ENCODE assay signal across 8 mouse cellular contexts in the genomic region with DNA sequence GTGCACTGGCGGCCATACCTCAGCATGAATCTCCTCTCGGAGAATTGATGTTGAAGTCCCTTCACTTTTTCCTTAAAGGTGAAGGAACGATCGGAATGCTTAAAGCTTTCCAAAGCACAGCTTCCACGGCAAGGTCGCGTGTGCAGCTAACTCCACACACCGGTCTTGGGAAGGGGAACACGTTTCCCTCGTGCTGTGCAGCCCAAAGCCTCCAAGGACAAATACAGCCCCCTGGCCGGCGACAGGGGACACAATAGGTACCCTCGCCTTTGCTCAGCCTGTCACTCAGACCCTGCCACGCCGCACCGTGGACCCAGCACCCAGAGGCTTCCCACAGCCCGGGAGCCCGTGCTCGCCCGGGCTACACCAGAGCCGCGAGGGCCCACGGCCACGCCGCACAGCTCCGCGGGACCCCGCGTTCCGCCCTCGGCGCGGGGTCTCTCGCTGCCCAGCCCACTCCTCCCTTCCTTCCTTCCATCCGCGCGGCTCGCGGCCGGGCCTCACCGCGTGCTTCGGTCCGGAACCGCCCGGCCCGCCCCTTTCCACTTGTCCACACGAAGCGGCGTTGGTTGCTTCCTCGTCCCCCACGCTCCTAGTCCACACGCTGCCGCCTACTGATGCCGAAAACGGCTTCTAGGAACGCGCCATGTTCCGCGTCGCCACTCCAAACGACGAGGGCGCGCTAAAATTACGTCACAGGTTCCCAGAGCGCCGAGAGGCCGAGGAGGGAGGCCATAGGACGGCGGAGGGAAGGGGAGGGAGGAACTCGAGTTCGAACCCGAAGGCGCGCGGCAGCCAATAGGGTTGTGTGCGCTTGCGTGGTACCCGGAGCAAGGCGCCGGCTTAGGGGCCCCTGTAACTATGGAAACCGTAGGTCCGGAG. TPM values are rescaled to one million over a fixed set of nuclear protein-coding genes. Genes with fewer than 3 reads are reported as not detected.
DNase-seq lines count a peak whose midpoint lies in the region; ATAC-seq and TF ChIP-seq lines count a peak whose summit lies in the region.

A gene (minus strand): TSS at position 703 of the 882 bp plus-strand sequence.

- H3K4me3 ChIP-seq in MEL (ENCODE audit: control insufficient read depth in 1 of 2, insufficient read depth in 1 of 2, low read depth in 2 of 2, low read length in 2 of 2) = peak within 1 kb of the TSS; percentile 79 to 81
- H3K4me3 ChIP-seq in cerebellum, adult 2 months (replicated peaks; ENCODE audit: insufficient read depth, low read depth, low read length) = peak within 1 kb of the TSS; percentile 69
- peak within 1 kb of the TSS; percentile 73 for H3K4me3 ChIP-seq in forebrain, postnatal 0 days (ENCODE audit: low read depth, low read length)
- H3K4me3 ChIP-seq in lung, embryonic 15.5 days = peak within 1 kb of the TSS; percentile 96

- no peak for TF ChIP-seq CTCF in MEL (IDR thresholded peaks at IDR 0.05 in 2 of 3, conservative IDR thresholded peaks at IDR 0.05 in 1 of 3; ENCODE audit: control insufficient read depth in 1 of 3, insufficient read depth in 1 of 3, low read depth in 2 of 3, low read length in 3 of 3, poor library complexity in 1 of 3, severe bottlenecking in 1 of 3)
- no peak for TF ChIP-seq CTCF in cerebellum, adult 2 months (IDR thresholded peaks at IDR 0.05; ENCODE audit: borderline replicate concordance, insufficient read depth, low read depth, low read length)
- no peak for TF ChIP-seq CTCF in forebrain, postnatal 0 days (IDR thresholded peaks at IDR 0.05; ENCODE audit: low read depth)

- H3K27ac ChIP-seq in MEL (ENCODE audit: control insufficient read depth, low read depth, low read length) = peak within 1 kb of the TSS; percentile 12; the same call in 1 of the 2 replicates
- no peak within 1 kb of the TSS for H3K27ac ChIP-seq in cerebellum, adult 2 months (ENCODE audit: insufficient read depth, low read length)
- peak within 1 kb of the TSS; percentile 79 for H3K27ac ChIP-seq in forebrain, postnatal 0 days (ENCODE audit: low read depth, low read length)
- peak within 1 kb of the TSS; percentile 81 for H3K27ac ChIP-seq in lung, embryonic 15.5 days

- peak within 1 kb of the TSS; percentile 82 for H3K4me2 ChIP-seq in forebrain, postnatal 0 days (ENCODE audit: low read depth)
- H3K4me2 ChIP-seq in lung, embryonic 15.5 days = peak within 1 kb of the TSS; percentile 58

- TF ChIP-seq RAD21 in MEL (IDR thresholded peaks at IDR 0.05; ENCODE audit: low read depth, low read length) = no peak

- no peaks in the 10 kb centered on the region for H3K9me3 ChIP-seq in MEL (replicated peaks; ENCODE audit: insufficient read depth, low read length)
- no peaks in the 10 kb centered on the region for H3K9me3 ChIP-seq in forebrain, postnatal 0 days (ENCODE audit: low read length)
- no peaks in the 10 kb centered on the region for H3K9me3 ChIP-seq in lung, embryonic 15.5 days

- peaks cover 35% of the 10 kb centered on the region for H3K79me2 ChIP-seq in MEL (ENCODE audit: control insufficient read depth, insufficient read depth, low read length, poor library complexity)

- TF ChIP-seq EP300 in MEL (IDR thresholded peaks at IDR 0.05; ENCODE audit: low read depth in 1 of 2, low read length in 2 of 2) = no peak

- no peaks in the 10 kb centered on the region; a peak in 1 of 4 replicates for H3K4me1 ChIP-seq in MEL (ENCODE audit: control insufficient read depth in 1 of 2, insufficient read depth in 2 of 2, low read length in 2 of 2)
- H3K4me1 ChIP-seq in cerebellum, adult 2 months (ENCODE audit: control insufficient read depth, insufficient read depth, low read length) = no peaks in the 10 kb centered on the region
- H3K4me1 ChIP-seq in forebrain, postnatal 0 days (ENCODE audit: insufficient read depth) = peaks cover 9% of the 10 kb centered on the region; the same call in 1 of the 2 replicates
- H3K4me1 ChIP-seq in lung, embryonic 15.5 days = peaks cover 11% of the 10 kb centered on the region

- peaks cover 0 to 4% of the 10 kb centered on the region in 2 experiments; a peak in 2 of 4 replicates for H3K36me3 ChIP-seq in MEL (ENCODE audit: control insufficient read depth in 1 of 2, insufficient read depth in 2 of 2, low read length in 2 of 2)
- no peaks in the 10 kb centered on the region for H3K36me3 ChIP-seq in forebrain, postnatal 0 days (ENCODE audit: insufficient read depth)
- H3K36me3 ChIP-seq in lung, embryonic 15.5 days = no peaks in the 10 kb centered on the region

- TF ChIP-seq POLR2A in MEL (IDR thresholded peaks at IDR 0.05; ENCODE audit: control insufficient read depth in 1 of 2, insufficient read depth in 1 of 2, low read depth in 1 of 2, low read length in 2 of 2, poor library complexity in 1 of 2) = peak; percentile 44 to 64; a peak in 1 of 4 replicates
- TF ChIP-seq POLR2A in cerebellum, adult 2 months (IDR thresholded peaks at IDR 0.05; ENCODE audit: borderline replicate concordance, insufficient read depth, low read length) = peak; percentile 76; the same call in 1 of the 2 replicates

- peak; percentile 99 for ATAC-seq in forebrain, postnatal 0 days
- ATAC-seq in lung, embryonic 15.5 days (ENCODE audit: borderline replicate concordance, extremely low read depth, low FRiP score, low TSS enrichment) = peak; percentile 97

- H3K27me3 ChIP-seq in MEL (ENCODE audit: control insufficient read depth in 1 of 2, insufficient read depth in 2 of 2, low read length in 2 of 2) = no peaks in the 10 kb centered on the region
- H3K27me3 ChIP-seq in cerebellum, adult 2 months (ENCODE audit: control insufficient read depth, insufficient read depth, low read length) = no peaks in the 10 kb centered on the region
- no peaks in the 10 kb centered on the region for H3K27me3 ChIP-seq in forebrain, postnatal 0 days (ENCODE audit: insufficient read depth, low read length)
- H3K27me3 ChIP-seq in lung, embryonic 15.5 days = no peaks in the 10 kb centered on the region

- peak within 1 kb of the TSS; percentile 83 for H3K9ac ChIP-seq in MEL (ENCODE audit: control insufficient read depth, low read depth, low read length, poor library complexity, severe bottlenecking)
- peak within 1 kb of the TSS; percentile 74 for H3K9ac ChIP-seq in forebrain, postnatal 0 days
- H3K9ac ChIP-seq in lung, embryonic 15.5 days = peak within 1 kb of the TSS; percentile 94

- DNase-seq in MEL (ENCODE audit: low read depth, low spot score) = peak; percentile 96
- peak; percentile 89 to 92 for DNase-seq in cerebellum, adult 2 months
- peak; percentile 98 for DNase-seq in forebrain, postnatal 0 days
- peak; percentile 93 for DNase-seq in heart, postnatal 4 days
- DNase-seq in layer of hippocampus, adult 8-10 months (ENCODE audit: low spot score in 2 of 2) = peak; percentile 91 to 92
- DNase-seq in ovary, adult 18-20 months (ENCODE audit: low spot score) = peak; percentile 82
- DNase-seq in thymus, postnatal 0 days (ENCODE audit: low spot score) = peak; percentile 95

- under 1% methylated on average over 84 of the region's 84 CpGs for WGBS in cerebellum, adult 2 months
- WGBS in forebrain, postnatal 0 days = 1% methylated on average over 84 of the region's 84 CpGs
- WGBS in lung, embryonic 15.5 days = under 1% methylated on average over 84 of the region's 84 CpGs

TF ChIP-seq in MEL, 35 proteins besides CTCF, POLR2A, EP300 and RAD21 (continues in another document):
- TF ChIP-seq ZNF384 (IDR thresholded peaks at IDR 0.05; ENCODE audit: low read depth, low read length) (no peak), MEF2A (IDR thresholded peaks at IDR 0.05; ENCODE audit: extremely low read depth, insufficient replicate concordance, low read depth, low read length, poor library complexity, severe bottlenecking) (no peak), E2F4 (IDR thresholded peaks at IDR 0.05; ENCODE audit: borderline replicate concordance, low read depth, low read length) (peak; percentile 24; the same call in 1 of the 2 replicates), USF1 (IDR thresholded peaks at IDR 0.05; ENCODE audit: low read depth, low read length) (no peak), HCFC1 (IDR thresholded peaks at IDR 0.05; ENCODE audit: low read depth, low read length) (peak; percentile 91), MXI1 (IDR thresholded peaks at IDR 0.05; ENCODE audit: low read depth, low read length) (peak; percentile 90), ZC3H11A (IDR thresholded peaks at IDR 0.05; ENCODE audit: low read depth, low read length) (no peak), MAZ (IDR thresholded peaks at IDR 0.05; ENCODE audit: low read depth, low read length) (no peak), ELF1 (IDR thresholded peaks at IDR 0.05; ENCODE audit: low read depth, low read length) (peak; percentile 67; the same call in 1 of the 2 replicates), BHLHE40 (IDR thresholded peaks at IDR 0.05; ENCODE audit: borderline replicate concordance, low read depth, low read length) (no peak), POLR2AphosphoS2 (IDR thresholded peaks at IDR 0.05; ENCODE audit: low read length) (0 out of 2 replicates have a peak, but pooled peaks have one; percentile 41), TCF12 (IDR thresholded peaks at IDR 0.05; ENCODE audit: low read depth, low read length) (0 out of 2 replicates have a peak, but pooled peaks have one; percentile 9), JUND (IDR thresholded peaks at IDR 0.05; ENCODE audit: low read depth, low read length) (no peak), KAT2A (conservative IDR thresholded peaks at IDR 0.05; ENCODE audit: low read depth, low read length) (no peak; the same call in 1 of the 2 replicates), CHD2 (IDR thresholded peaks at IDR 0.05; ENCODE audit: low read length) (no peak), TAL1 (IDR thresholded peaks at IDR 0.05; ENCODE audit: low read length) (no peak), RCOR1 (IDR thresholded peaks at IDR 0.05; ENCODE audit: low read depth, low read length) (no peak), MYC (IDR thresholded peaks at IDR 0.05; ENCODE audit: low read depth, low read length) (peak; percentile 29; the same call in 1 of the 2 replicates), NRF1 (IDR thresholded peaks at IDR 0.05; ENCODE audit: insufficient read depth, low read depth, low read length, poor library complexity, severe bottlenecking) (peak; percentile 63), SMC3 (IDR thresholded peaks at IDR 0.05; ENCODE audit: low read depth, low read length) (no peak)

RNA-seq across cellular contexts. Expression of the gene that starts here (rescaled TPM):
- 39.4 and 40.2 TPM in 2 replicates for total RNA-seq in MEL (2012; rRNA removed)
- polyA plus RNA-seq in MEL (2012; ENCODE audit: insufficient read depth in 1 of 2, insufficient read length in 2 of 2, low read depth in 1 of 2, low replicate concordance in 2 of 2, missing spikeins in 1 of 2) = 10 to 100 TPM in 1 of 2 experiments, not detected in 1; 37.2 TPM
- polyA plus RNA-seq in cerebellum, adult 2 months (2012; rRNA removed) = 31.5 and 31.8 TPM in 2 replicates
- 47.5 and 55.5 TPM in 2 replicates for total RNA-seq in forebrain, postnatal 0 days (2014; rRNA removed)
- 25.0 and 27.5 TPM in 2 replicates for polyA plus RNA-seq in forebrain, postnatal 0 days (2015; fragmentation: Nextera tagmentation; extraction: Ambion mirVana)
- 10 to 100 TPM; 36.4 to 41.3 TPM for total RNA-seq in heart, postnatal 4 days (2021)
- total RNA-seq in layer of hippocampus, adult 8-10 months (2022) = 10 to 100 TPM; 61.8 to 69.3 (median 64.6) TPM
- 60.5 and 61.1 TPM in 2 replicates for polyA plus RNA-seq in lung, embryonic 15.5 days (2015; fragmentation: Nextera tagmentation; extraction: Ambion mirVana)
- 38.0 and 39.4 TPM in 2 replicates for polyA plus RNA-seq in thymus, postnatal 0 days (2015; fragmentation: Nextera tagmentation; extraction: Ambion mirVana)
